Mouse (Mus musculus) thymus, postnatal 25 days (tissue): ENCODE measurements at regions not wholly inside any gene's neighbourhood (a gene's known extent, or its start where the extent isn't known, plus 50 kb on each side); places are given as distances from the start of the nearest gene placed in this dataset.

Experiments
- DNase-seq: peaks from one replicate; pipeline ENCODE4 v3.0.0; 2022

GRCm38 (mm10) chr1:120761364-120761763 is 159.1 kb downstream of the En1 start:
- DNase-seq = no peak

GRCm38 (mm10) chr1:120762498-120762897 is 160.3 kb downstream of the En1 start:
- no peak for DNase-seq

DNA sequence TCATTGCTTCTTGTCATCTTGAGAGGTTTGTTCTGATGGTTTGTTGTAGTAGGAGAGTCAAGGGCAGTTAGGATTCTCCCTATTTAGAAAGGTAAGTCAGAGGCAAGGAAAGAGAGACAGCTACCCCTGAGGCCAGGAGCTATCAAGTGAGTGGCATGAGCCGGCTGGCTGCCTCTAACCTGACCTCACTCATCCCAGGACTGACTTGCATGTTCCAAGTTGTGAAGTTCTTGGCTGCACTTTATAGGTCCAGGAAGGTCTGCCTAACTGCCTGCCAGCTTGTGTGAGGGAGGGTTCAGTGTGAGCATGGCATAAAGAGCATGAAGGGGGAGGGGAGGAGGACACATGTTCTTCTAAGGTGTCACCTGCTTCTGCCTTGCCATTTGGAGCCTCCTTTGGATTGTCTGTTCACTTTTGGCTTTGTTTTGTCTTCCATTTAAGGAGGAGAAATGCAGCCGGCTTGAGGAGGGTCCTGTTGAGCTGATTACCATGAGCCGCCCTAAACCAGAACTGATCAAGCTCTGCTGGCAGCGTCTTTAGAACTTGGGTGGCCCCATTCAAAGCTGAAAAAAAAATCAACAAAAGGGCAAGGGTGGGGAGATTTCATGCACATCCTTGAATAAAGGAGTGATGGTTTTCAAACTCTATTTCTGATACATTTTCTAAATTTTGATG is 160.8 kb downstream of the En1 start:
- no peak for DNase-seq

DNA sequence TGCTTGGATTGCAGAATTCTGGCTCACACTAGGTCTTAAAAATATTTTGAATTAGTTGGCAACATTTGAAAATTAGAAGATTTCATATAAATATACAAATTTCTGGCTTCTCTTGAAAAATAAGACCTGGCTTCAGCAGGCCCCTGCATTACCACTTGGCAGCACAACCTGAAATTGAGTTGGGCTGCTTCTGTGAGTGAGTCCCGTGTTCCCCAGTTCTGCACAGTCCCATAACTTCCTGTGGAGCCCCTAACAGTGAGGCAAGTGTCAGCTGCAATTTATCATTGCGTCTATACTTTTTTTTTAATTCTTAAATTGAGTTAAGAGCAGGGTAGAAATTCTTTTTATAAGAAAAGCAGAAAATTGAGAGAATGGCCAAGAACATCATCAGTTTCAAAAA is 164.8 kb downstream of the En1 start:
- DNase-seq = no peak

DNA sequence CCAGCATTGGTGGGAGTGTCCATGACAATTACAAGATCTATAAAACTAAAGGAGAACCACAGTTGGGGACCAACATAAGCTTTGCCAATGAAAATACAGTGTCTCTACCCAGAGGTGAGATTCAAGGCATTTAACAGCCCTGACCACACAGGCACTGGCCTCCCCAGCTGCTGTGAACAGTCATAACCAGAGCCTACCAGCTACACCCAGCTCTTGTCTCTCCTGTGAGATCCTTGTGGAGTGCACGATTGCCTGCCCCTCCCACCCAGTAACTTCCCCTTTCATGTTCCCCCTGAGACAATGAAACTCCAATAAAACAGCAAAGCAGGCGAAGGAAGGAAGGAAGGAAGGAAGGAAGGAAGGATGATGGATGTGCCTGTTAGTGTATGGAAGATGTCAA is 169.1 kb downstream of the En1 start:
- no peak for DNase-seq

- no peak for DNase-seq
Observed at GRCm38 (mm10) chr1:120776906-120777305, 174.7 kb downstream of the En1 start.

- no peak for DNase-seq
Observed at GRCm38 (mm10) chr1:120777468-120777867, 175.2 kb downstream of the En1 start.

DNA sequence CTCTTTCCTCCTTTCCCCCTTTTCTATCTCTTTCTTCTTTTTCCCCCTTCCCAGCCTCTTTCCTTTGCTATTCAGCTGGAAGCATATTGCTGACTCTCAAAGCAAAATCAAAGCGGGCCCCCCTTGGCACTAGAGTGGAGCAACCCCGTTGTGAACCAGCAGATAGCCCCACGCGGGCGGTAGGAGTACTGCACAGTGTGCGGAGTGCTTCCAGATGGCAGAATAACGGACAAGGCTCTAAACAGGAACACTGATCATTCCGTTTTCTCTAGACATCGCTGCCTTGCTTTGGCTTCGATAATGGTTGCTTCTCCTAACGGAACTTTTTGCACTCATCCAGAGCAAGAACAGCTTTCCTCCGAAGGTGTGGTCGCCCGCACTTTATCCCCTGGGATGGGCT is 193.0 kb downstream of the En1 start:
- DNase-seq = no peak

DNA sequence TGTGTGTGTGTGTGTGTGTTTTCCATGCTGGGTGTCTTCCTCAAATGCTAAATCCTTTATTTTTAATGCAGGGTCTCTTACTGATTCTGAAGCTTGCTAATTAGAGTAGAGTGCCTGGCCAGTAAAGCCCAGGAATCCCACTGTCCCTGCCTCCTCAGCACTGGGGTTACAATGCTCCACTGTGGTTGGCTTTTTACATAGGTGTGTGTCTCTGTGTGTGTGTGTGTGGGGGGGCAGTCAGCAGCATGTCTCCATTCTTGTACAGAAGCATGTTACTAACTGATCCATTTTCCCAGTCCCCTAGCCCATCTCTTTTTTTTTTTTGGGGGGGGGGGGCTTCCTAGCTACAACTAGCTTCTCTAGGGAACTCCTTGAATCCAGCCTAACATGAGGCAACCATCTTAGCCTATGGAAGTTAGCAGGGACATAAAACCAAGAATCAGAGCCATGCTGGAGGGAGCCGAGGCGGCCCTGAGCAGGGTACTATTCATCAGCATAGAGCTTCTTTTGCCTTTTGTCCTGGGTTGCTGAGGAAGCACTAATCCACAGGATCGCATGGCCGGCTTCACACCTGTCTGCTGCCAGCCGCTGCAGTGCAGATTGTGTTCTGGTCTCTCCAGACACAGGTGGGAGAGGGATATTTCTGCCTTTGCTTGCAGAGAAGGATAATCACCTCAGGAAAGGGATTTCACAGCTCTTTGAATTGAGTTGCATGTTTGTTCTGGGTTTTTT is 199.2 kb downstream of the En1 start:
- no peak for DNase-seq

DNA sequence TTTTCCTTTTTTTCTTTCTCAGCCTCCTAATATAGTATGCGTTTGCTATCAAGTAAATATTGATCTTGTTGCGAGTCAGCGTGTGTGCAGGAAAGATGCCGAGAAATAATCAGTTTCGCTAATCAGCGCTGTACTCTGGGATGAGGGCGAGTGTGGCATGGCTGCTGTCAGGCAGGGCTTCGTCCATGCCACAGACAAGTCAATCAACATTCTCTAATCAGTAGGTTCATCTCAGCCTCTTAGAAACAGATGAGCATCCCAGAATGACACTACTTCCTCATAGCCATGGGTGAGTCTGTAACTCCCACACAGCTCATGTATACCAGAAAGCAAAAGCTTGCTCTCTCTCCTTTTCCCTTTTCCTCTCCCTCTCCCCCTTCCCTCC is 199.8 kb downstream of the En1 start:
- DNase-seq = no peak

DNA sequence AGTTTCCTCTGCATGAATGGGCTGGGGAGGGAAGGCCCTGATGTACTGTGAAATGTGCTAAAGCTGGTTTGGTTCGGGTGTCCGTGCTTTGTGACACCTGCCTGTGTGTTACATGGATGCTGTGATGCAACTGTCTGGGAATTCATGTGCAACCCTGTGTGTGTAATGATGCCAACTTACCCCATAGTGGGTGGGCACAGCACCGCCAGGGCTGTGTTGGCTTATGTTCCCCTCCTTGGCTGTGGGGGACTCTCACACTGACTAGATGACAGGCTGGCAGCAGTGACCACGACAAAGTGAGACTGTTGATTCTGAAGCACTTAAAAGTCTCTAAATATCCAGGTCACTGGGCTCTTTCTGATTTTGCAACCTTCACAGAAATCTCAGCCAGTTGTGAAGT is 212.2 kb downstream of the En1 start:
- no peak for DNase-seq

- DNase-seq = no peak
Observed at GRCm38 (mm10) chr1:120816237-120816820, 214.1 kb downstream of the En1 start.

- DNase-seq = no peak
Observed at GRCm38 (mm10) chr1:120817563-120817962, 215.3 kb downstream of the En1 start.

- DNase-seq = no peak
Observed at GRCm38 (mm10) chr1:120831975-120832374, 229.8 kb downstream of the En1 start.

- no peak for DNase-seq
Observed at GRCm38 (mm10) chr1:120842596-120842995, 240.4 kb downstream of the En1 start.

DNA sequence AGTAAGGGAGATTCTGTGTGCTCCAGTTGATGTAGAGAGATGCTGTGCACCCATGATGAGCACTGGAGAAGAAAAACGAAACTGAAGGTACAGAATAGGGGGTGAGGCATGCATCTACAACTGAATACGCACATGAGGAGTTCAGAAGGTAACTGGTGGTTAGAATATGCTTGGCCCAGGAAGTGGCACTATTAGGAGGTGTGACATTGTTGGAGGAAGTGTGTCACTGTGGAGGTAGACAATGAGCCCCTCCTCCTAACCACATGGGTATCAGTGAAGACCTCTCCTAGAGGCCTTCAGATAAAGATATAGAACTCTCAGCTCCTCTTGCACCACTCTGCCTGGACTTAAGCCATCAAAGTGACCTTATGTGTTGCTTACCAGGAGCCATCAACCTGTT is 243.9 kb downstream of the En1 start:
- no peak for DNase-seq

DNA sequence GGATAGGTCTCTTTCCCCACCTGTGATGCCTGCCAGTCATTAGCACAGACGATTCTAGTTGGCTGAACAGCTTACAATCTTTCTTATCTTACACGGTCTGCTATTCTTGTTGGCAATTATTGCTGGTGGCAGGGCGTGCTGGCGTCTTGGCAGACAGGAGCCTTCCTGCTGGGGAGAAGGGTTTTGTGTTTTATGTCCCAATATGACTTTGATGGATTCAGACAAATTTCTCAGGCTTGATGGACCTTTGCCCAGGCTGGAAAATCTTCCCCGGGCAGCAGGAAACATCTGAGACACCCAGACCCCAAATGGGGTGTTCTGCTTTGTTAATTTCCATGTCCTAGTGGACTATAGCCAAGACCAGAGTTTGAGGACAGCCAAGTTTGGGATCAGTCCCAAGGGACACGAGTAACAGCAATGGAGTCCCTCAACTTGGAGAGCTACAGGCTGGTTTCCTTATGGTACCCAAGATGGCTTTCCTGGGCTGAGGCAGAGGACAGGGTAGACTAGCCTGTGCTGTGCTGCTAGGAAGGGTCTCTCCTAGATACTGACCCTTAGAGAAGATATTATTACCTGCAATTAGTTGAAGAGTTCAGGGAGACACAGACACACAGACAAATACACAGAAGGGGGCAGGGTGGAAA is 249.8 kb downstream of the En1 start:
- DNase-seq = no peak

DNA sequence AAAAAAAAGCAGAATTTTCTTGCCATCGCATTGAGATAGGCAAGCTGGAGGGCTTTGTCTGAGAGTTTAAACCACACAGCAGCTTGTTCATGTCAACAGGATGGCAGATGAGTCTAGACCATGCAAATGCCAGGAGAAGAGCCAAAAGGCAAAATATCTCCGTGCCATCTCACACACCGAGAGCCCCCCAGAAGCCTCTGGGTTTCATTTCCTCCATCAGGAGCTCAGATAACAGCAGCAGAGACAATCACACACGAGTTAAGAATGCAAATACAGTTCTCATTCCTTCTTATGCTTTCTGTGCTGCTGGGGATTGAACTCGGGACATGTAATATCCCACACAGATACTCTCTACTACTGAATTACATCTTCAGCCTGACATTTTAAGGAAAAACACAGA is 255.3 kb downstream of the En1 start:
- DNase-seq = no peak

- DNase-seq = no peak
Observed at GRCm38 (mm10) chr1:120859546-120859945, 257.3 kb downstream of the En1 start.

DNA sequence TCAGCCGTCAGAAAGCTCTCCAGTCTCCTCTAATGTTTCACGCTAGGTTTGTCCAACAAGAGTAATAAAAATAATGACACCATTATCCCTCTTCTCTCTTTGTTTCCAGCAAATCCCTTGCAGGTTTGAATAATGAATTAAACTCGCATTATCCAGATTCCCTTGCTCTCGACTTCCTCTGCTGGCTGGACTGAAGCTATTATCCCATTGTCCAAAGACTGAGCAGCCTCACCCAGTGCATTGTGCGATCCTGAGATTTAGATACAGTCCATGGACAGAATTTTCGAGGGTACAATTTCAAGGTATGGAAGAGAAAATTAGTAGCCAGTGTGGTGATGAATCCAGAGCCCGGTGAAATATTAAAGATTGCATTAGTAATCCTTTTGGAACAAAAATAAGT is 270.3 kb downstream of the En1 start:
- DNase-seq = no peak

DNA sequence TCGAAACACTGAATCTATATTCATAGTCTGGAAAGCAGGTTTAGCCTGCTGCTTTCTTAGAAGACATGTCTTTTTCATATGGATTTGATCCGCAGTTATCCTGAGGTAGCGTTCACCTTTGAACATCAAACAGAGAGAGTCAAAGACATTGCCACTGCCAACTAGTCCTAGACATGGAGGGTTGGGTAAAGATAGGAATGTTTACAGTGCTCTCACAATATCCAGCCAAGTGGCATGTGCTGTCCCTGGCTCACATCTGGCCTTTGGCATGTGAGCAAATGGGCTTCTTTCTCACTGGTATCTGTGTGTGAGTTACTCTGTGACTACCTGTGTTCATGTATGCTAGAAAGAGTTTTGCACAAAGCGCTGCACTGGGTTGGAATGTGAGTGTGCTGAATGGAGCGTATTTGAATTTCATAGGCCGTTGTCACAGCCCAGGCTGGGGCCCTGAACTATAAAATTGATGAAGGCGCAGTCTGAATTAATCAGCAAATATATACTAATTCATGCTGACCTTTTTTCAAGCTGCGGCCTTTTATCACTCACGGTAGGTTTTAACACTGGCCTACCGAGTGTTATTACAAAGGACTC is 280.8 kb downstream of the En1 start:
- no peak for DNase-seq

DNA sequence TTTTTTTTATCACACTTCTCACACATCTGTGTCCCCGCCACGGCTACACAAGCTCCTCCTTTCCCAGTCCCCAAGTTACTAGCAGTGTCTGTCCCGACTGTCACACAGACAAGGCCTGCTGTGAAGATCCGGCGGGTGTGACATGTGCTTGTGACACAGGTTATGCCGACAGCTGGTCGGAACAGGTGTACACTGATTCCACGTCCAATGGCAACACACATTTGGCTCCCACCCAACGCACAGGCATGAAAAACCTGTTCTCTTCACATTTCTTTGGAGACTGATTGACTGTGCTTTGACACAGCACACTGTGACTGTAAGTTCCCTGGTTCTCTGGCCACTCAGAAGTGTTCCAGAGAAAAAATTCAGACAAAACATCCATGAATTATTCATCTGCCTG is 281.4 kb downstream of the En1 start:
- no peak for DNase-seq

DNA sequence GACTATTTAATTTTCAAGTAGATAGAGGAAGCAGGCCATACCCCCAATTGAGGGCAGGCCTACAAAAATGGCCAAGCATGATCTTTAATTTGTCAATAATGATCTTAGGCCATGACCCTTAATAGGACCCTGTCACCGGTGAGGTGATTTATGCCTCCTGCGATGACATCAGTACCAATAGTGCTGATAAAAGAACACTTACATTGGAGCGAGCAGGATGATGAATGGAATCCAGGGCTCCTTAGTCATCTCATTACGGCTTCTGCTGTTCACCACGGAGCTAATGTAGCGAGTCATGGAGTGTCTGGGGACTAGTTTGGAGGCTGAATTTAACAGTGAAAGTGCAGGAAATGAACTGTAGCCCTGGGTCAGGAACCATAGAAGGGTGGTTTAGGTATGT is 308.6 kb downstream of the En1 start:
- no peak for DNase-seq
